8 mouse cellular contexts compared by ENCODE assay signal in genomic region chr2:67564851-67565479, GRCm38 (mm10). TPM values are rescaled to one million over a fixed set of nuclear protein-coding genes. Genes with fewer than 3 reads are reported as not detected.
DNase-seq lines count a peak whose midpoint lies in the region; ATAC-seq and TF ChIP-seq lines count a peak whose summit lies in the region.

No protein-coding gene starts in this region.

- no peaks in the 10 kb centered on the region for H3K36me3 ChIP-seq in intestine, embryonic 14.5 days (ENCODE audit: control insufficient read depth, insufficient read depth, low read length)
- H3K36me3 ChIP-seq in limb, embryonic 11.5 days (ENCODE audit: control insufficient read depth, insufficient read depth, low read length) = no peaks in the 10 kb centered on the region
- no peaks in the 10 kb centered on the region for H3K36me3 ChIP-seq in midbrain, embryonic 15.5 days (replicated peaks)

- TF ChIP-seq POLR2A in cortical plate, adult 2 months (IDR thresholded peaks at IDR 0.05; ENCODE audit: extremely low read depth, insufficient read depth, low read length) = no peak

- peaks cover 2% of the 10 kb centered on the region; the same call in 1 of the 2 replicates for H3K4me1 ChIP-seq in cortical plate, adult 2 months (ENCODE audit: control insufficient read depth, insufficient read depth, low read length)
- peaks cover 10% of the 10 kb centered on the region for H3K4me1 ChIP-seq in intestine, embryonic 14.5 days (replicated peaks; ENCODE audit: control insufficient read depth, insufficient read depth, low read length)
- H3K4me1 ChIP-seq in limb, embryonic 11.5 days (ENCODE audit: control insufficient read depth, insufficient read depth, low read length) = no peaks in the 10 kb centered on the region
- H3K4me1 ChIP-seq in midbrain, embryonic 15.5 days = peaks cover 17% of the 10 kb centered on the region

- peak overlapping the region; percentile 86 for H3K4me3 ChIP-seq in cortical plate, adult 2 months (ENCODE audit: insufficient read depth, low read length)
- peak overlapping the region; percentile 75 for H3K4me3 ChIP-seq in intestine, embryonic 14.5 days (ENCODE audit: low read depth, low read length)
- H3K4me3 ChIP-seq in limb, embryonic 11.5 days (ENCODE audit: low read depth, low read length) = peak overlapping the region; percentile 70
- H3K4me3 ChIP-seq in midbrain, embryonic 15.5 days = peak overlapping the region; percentile 91

- peak; percentile 21 for DNase-seq in adrenal gland, postnatal 25 days
- DNase-seq in adrenal gland, postnatal 10 days = no peak
- DNase-seq in intestine, embryonic 14.5 days (ENCODE audit: low spot score) = no peak
- DNase-seq in limb, embryonic 11.5 days (ENCODE audit: low spot score) = peak; percentile 76
- peak; percentile 3 to 7 for DNase-seq in urinary bladder, postnatal 36 days (ENCODE audit: low spot score in 2 of 2)

- ATAC-seq in granulocyte monocyte progenitor cell, adult 5-6 weeks (replicated peaks; ENCODE audit: poor library complexity, severe bottlenecking) = 0 out of 2 replicates have a peak, but pooled peaks have one; percentile 5
- peak; percentile 65 for ATAC-seq in intestine, embryonic 14.5 days (replicated peaks; ENCODE audit: low FRiP score, low TSS enrichment, low read depth)
- ATAC-seq in limb, embryonic 11.5 days (ENCODE audit: insufficient number of reproducible peaks, low FRiP score, low TSS enrichment, low read depth) = peak; percentile 81
- peak; percentile 83 for ATAC-seq in midbrain, embryonic 15.5 days (replicated peaks)

- peak overlapping the region; percentile 85 for H3K4me2 ChIP-seq in intestine, embryonic 14.5 days (ENCODE audit: low read length)
- peak overlapping the region; percentile 90 for H3K4me2 ChIP-seq in limb, embryonic 11.5 days (ENCODE audit: low read depth, severe bottlenecking)
- H3K4me2 ChIP-seq in midbrain, embryonic 15.5 days = peak overlapping the region; percentile 96

- 3% methylated on average over 23 of the region's 23 CpGs for WGBS in intestine, embryonic 14.5 days
- 2% methylated on average over 23 of the region's 23 CpGs for WGBS in limb, embryonic 11.5 days
- 2% methylated on average over 23 of the region's 23 CpGs for WGBS in midbrain, embryonic 15.5 days

- peak; percentile 29; the same call in 1 of the 2 replicates for TF ChIP-seq CTCF in cortical plate, adult 2 months (IDR thresholded peaks at IDR 0.05; ENCODE audit: extremely low read depth, insufficient read depth, low read length)

- no peaks in the 10 kb centered on the region for H3K9me3 ChIP-seq in intestine, embryonic 14.5 days (ENCODE audit: control insufficient read depth, low read length)
- no peaks in the 10 kb centered on the region for H3K9me3 ChIP-seq in limb, embryonic 11.5 days (ENCODE audit: control insufficient read depth, low read length)
- H3K9me3 ChIP-seq in midbrain, embryonic 15.5 days = no peaks in the 10 kb centered on the region

- H3K9ac ChIP-seq in intestine, embryonic 14.5 days (ENCODE audit: low read length) = peak overlapping the region; percentile 44
- peak overlapping the region; percentile 72 for H3K9ac ChIP-seq in limb, embryonic 11.5 days (ENCODE audit: low read length)
- H3K9ac ChIP-seq in midbrain, embryonic 15.5 days = peak overlapping the region; percentile 89

- H3K27me3 ChIP-seq in intestine, embryonic 14.5 days (replicated peaks; ENCODE audit: control insufficient read depth, insufficient read depth, low read length) = peaks cover 8% of the 10 kb centered on the region
- no peaks in the 10 kb centered on the region for H3K27me3 ChIP-seq in limb, embryonic 11.5 days (ENCODE audit: control insufficient read depth, insufficient read depth, low read length)
- H3K27me3 ChIP-seq in midbrain, embryonic 15.5 days (replicated peaks) = no peaks in the 10 kb centered on the region

- peak overlapping the region; percentile 98 for H3K27ac ChIP-seq in cortical plate, adult 2 months (ENCODE audit: insufficient read depth, low read length)
- peak overlapping the region; percentile 57; the same call in 1 of the 2 replicates for H3K27ac ChIP-seq in intestine, embryonic 14.5 days (ENCODE audit: low read depth)
- H3K27ac ChIP-seq in limb, embryonic 11.5 days (replicated peaks; ENCODE audit: low read depth, low read length) = no peak overlapping the region
- H3K27ac ChIP-seq in midbrain, embryonic 15.5 days = peak overlapping the region; percentile 97

RNA-seq across cellular contexts. Expression of gene B3galt1, which starts 0.7 kb away (rescaled TPM):
- total RNA-seq in adrenal gland, postnatal 25 days (2021) = 1.6 and 2.7 TPM in 2 replicates
- 10 to 100 TPM in 1 of 2 experiments, 1 to 10 TPM in 1; 9.7 to 12.0 TPM for total RNA-seq in adrenal gland, postnatal 10 days (2021)
- 26.2 and 28.1 TPM in 2 replicates for polyA plus RNA-seq in cortical plate, adult 2 months (2012; rRNA removed)
- not detected in 2 replicates for total RNA-seq in granulocyte monocyte progenitor cell, adult 5-6 weeks (2014; fragmentation: Nextera tagmentation)
- not detected in 2 replicates for total RNA-seq in granulocyte monocyte progenitor cell, adult 5-6 weeks (2017)
- polyA plus RNA-seq in intestine, embryonic 14.5 days (2014; fragmentation: Nextera tagmentation; extraction: Ambion mirVana) = 3.9 and 5.1 TPM in 2 replicates
- polyA plus RNA-seq in limb, embryonic 11.5 days (2014; fragmentation: Nextera tagmentation; extraction: Ambion mirVana) = 7.3 and 8.4 TPM in 2 replicates
- 57.0 and 57.2 TPM in 2 replicates for polyA plus RNA-seq in midbrain, embryonic 15.5 days (2015; fragmentation: Nextera tagmentation; extraction: Ambion mirVana)

Comparison
In these comparisons a context has a peak if more than half of its experiments do, and no peak if none do; other contexts are left out.
1. DNase-seq: peak in adrenal gland, postnatal 25 days (single experiment), limb, embryonic 11.5 days (single experiment) and urinary bladder, postnatal 36 days (2 of 2); none in adrenal gland, postnatal 10 days (single experiment) and intestine, embryonic 14.5 days (single experiment).
2. ATAC-seq: peak in every context shown above with its lines; median percentile 83 in midbrain, embryonic 15.5 days; 81 in limb, embryonic 11.5 days; 65 in intestine, embryonic 14.5 days; 5 in granulocyte monocyte progenitor cell, adult 5-6 weeks.
3. Peak in every context shown above with its lines, with median percentiles within 50 percentile points of each other: H3K4me3 ChIP-seq, H3K4me2 ChIP-seq and H3K9ac ChIP-seq.